Mouse (Mus musculus): Measurements from ENCODE around the gene Tarm1. TPM values are rescaled to one million over a fixed set of nuclear protein-coding genes. Genes with fewer than 3 reads are reported as not detected.

Tarm1 gene
- polyA plus RNA-seq (2014; fragmentation: Nextera tagmentation; extraction: Ambion mirVana): not detected in 2 replicates

DNA sequence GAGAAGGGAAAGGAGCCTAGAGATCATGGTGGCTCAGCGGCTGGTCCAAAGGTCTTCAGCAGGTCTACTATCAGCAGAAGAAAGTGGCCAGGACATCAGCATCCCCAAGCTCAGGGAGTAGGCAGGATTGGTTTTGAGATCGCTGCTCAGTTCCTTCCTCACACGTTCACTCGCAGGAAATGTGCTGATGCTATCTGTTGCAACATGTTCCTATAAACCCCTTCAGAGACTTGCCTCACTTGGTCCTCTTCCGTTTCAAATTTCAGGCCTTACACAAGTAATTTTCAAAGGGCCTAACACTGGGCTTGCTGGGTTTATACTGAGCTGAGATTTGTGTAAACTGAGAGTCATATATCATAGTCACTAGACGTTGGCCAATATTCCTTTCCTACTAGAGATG is at the start of gene Tarm1:
Tarm1 (minus strand) TSS at position 186 of the 400 bp plus-strand sequence.
- no peaks in the 10 kb centered on the region for H3K27me3 ChIP-seq (ENCODE audit: control insufficient read depth, insufficient read depth, low read length)
- no peak within 1 kb of the TSS for H3K4me2 ChIP-seq (ENCODE audit: low read depth, low read length)
- no peak for ATAC-seq (ENCODE audit: low read depth)
- H3K9me3 ChIP-seq (ENCODE audit: control insufficient read depth, low read length): no peaks in the 10 kb centered on the region
- no peak within 1 kb of the TSS for H3K4me3 ChIP-seq (ENCODE audit: low read depth, low read length)
- H3K36me3 ChIP-seq (ENCODE audit: control insufficient read depth, insufficient read depth, low read length): no peaks in the 10 kb centered on the region
- H3K4me1 ChIP-seq (ENCODE audit: control insufficient read depth, insufficient read depth, low read length): no peaks in the 10 kb centered on the region
- H3K9ac ChIP-seq (replicated peaks; ENCODE audit: low read depth, low read length): no peak within 1 kb of the TSS
- no peak within 1 kb of the TSS for H3K27ac ChIP-seq (ENCODE audit: low read depth, low read length)
- WGBS: 90% methylated on average over 6 of the region's 6 CpGs

DNA sequence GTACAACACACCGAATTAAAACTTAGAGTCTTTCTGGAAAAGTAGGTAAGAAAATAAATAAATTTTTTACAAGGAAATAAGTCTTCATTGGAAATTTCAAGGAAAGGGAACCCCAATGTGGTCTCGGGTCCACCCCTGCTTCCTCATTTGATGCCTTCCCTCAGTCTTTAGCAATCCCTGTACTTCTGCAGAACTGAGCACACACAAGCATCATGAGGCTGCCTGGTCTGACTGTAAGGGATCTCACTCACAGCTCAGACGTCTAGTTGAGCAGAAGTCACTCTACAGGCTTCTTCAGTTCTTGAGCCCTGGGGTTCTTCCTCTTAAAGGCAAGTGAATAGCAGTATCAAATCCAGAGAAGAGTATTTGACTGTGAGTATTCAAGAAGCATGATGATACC is 3.5 kb upstream of the Tarm1 start:
- no peak overlapping the region for H3K27ac ChIP-seq (ENCODE audit: low read depth, low read length)
- H3K36me3 ChIP-seq (ENCODE audit: control insufficient read depth, insufficient read depth, low read length): no peaks in the 10 kb centered on the region
- H3K9me3 ChIP-seq (ENCODE audit: control insufficient read depth, low read length): no peaks in the 10 kb centered on the region
- WGBS: 80% methylated on average over 3 of the region's 3 CpGs
- no peak overlapping the region for H3K4me2 ChIP-seq (ENCODE audit: low read depth, low read length)
- H3K4me3 ChIP-seq (ENCODE audit: low read depth, low read length): no peak overlapping the region
- no peak overlapping the region for H3K9ac ChIP-seq (replicated peaks; ENCODE audit: low read depth, low read length)
- no peaks in the 10 kb centered on the region for H3K27me3 ChIP-seq (ENCODE audit: control insufficient read depth, insufficient read depth, low read length)
- H3K4me1 ChIP-seq (ENCODE audit: control insufficient read depth, insufficient read depth, low read length): no peaks in the 10 kb centered on the region
- no peak for ATAC-seq (ENCODE audit: low read depth)

DNA sequence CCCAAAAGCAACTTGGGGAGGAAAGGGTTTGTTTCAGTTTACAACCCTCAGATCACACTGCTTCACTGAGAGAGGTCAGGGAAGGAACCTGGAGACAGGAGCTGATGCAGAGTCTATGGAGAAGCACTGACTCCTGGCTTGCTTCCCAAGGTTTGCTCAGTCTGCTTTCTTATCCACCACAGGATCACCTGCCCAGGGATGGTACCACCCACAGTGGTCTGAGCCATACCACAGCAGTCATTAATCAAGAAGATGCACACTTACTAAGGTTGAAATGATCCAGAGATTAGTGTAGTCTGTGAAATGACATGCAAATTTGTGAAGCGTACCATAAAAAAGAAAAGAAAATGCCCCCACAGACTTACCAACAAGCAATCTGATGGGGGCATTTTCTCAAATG is 2.0 kb downstream of the Tarm1 start:
- H3K9me3 ChIP-seq (ENCODE audit: control insufficient read depth, low read length): no peaks in the 10 kb centered on the region
- no peak overlapping the region for H3K4me2 ChIP-seq (ENCODE audit: low read depth, low read length)
- no peak overlapping the region for H3K4me3 ChIP-seq (ENCODE audit: low read depth, low read length)
- no peaks in the 10 kb centered on the region for H3K36me3 ChIP-seq (ENCODE audit: control insufficient read depth, insufficient read depth, low read length)
- WGBS: 96% methylated on average over 1 of the region's 1 CpGs
- no peak overlapping the region for H3K9ac ChIP-seq (replicated peaks; ENCODE audit: low read depth, low read length)
- H3K27me3 ChIP-seq (ENCODE audit: control insufficient read depth, insufficient read depth, low read length): no peaks in the 10 kb centered on the region
- no peaks in the 10 kb centered on the region for H3K4me1 ChIP-seq (ENCODE audit: control insufficient read depth, insufficient read depth, low read length)
- no peak overlapping the region for H3K27ac ChIP-seq (ENCODE audit: low read depth, low read length)
- no peak for ATAC-seq (ENCODE audit: low read depth)

DNA sequence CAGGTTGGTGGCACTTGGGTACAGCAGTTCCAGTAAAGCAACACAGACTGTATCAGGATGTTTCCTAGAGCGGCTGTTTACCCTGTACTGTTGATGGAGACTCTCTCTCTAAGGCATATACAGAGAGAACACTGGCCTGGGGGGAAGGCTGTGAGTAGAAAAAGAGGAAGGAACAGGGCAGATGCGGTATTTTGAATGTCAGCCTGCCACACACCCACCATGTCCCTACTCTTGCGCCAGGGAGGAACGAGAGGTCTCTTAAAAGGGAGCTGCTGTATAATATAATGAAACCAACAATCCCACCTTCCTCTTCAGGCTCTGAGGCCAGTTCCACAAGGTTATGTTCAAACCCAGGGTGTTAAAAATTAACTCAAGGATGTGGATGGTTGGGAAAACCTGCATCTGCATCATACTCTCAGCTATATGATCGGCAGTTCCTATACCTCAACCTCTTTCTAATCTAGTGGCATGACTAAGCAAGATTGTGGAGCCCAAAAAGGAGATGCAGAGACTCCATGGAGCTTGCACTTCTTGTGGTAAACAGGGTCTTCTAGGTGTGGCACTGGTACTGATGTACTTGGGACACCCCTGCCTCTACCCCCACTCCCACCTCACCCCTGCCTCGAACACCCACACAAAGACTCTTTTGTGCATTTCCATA is 20.3 kb downstream of the Tarm1 start:
- no peak for ATAC-seq (ENCODE audit: low read depth)
- Histone ChIP-seq H3K27ac (ENCODE audit: low read depth, low read length) (no peak overlapping the region), H3K36me3 (ENCODE audit: control insufficient read depth, insufficient read depth, low read length) (no peaks in the 10 kb centered on the region), H3K4me2 (ENCODE audit: low read depth, low read length) (no peak overlapping the region), H3K9ac (replicated peaks; ENCODE audit: low read depth, low read length) (no peak overlapping the region), H3K9me3 (ENCODE audit: control insufficient read depth, low read length) (no peaks in the 10 kb centered on the region), H3K4me1 (ENCODE audit: control insufficient read depth, insufficient read depth, low read length) (no peaks in the 10 kb centered on the region), H3K27me3 (ENCODE audit: control insufficient read depth, insufficient read depth, low read length) (no peaks in the 10 kb centered on the region), H3K4me3 (ENCODE audit: low read depth, low read length) (no peak overlapping the region)
- 95% methylated on average over 6 of the region's 6 CpGs for WGBS

DNA sequence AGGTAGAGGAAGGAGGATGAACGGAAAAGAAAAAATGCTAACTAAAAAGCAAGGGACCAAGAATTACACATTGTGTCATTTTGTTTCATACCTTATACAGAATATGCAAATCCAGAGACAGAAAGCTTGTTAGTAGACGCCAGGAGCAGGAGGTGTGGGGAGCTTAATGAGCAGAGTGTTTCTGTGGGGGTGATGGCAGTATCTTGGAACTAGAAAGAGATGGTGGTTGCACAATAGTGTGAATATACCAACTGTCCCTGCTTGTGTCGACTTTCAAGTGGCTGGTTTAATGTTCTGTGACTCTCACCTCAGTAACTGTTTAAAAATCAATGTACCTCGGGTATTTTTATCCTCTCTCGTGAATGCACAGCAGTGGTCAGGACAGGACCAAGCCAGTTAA is 25.7 kb downstream of the Tarm1 start:
- Histone ChIP-seq H3K4me1 (ENCODE audit: control insufficient read depth, insufficient read depth, low read length) (no peaks in the 10 kb centered on the region), H3K4me2 (ENCODE audit: low read depth, low read length) (no peak overlapping the region), H3K9ac (replicated peaks; ENCODE audit: low read depth, low read length) (no peak overlapping the region), H3K4me3 (ENCODE audit: low read depth, low read length) (no peak overlapping the region), H3K9me3 (ENCODE audit: control insufficient read depth, low read length) (no peaks in the 10 kb centered on the region), H3K36me3 (ENCODE audit: control insufficient read depth, insufficient read depth, low read length) (no peaks in the 10 kb centered on the region), H3K27me3 (ENCODE audit: control insufficient read depth, insufficient read depth, low read length) (no peaks in the 10 kb centered on the region), H3K27ac (ENCODE audit: low read depth, low read length) (no peak overlapping the region)
- no peak for ATAC-seq (ENCODE audit: low read depth)
- 80% methylated on average over 5 of the region's 5 CpGs for WGBS

DNA sequence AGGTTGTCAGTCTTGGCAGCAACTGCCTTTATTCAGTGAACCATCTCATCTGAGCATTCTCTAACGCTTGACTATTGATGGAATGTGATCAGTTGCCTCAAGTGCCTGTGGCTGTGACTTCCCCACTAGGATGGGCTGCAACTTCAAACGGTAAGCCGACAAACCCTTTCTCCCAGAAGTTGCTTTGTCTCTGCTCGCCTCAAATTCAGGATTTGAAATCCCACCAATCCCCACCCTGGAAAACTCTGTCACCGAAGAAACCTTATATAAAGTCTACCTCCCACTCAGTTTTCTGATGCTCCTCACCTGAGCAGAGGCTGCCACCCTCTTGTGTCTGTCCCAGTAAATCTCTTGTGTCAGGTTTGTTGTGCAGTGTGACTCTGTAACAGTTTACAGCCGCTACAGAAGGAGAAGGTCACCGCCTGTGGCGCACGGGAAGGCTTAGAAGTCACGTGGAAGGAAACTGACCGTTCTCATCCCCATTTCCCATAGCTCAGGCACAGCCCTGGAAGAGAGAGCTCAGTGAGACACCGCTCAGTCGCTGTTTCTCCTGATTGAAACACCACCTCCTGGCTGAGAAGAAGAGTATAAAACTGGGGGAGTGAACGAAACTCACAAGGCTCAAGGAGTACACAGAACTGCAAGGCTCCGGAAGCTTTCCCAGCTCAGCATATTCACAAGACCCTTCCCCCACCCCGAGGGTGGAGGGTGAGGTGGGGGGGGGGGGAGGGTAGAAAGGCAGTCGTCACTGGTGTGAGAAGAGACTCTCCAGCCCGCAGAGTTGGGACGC is 27.9 kb downstream of the Tarm1 start:
- no peak; the same call in 1 of the 2 replicates for ATAC-seq (ENCODE audit: low read depth)
- peak overlapping the region; percentile 19 for H3K4me2 ChIP-seq (ENCODE audit: low read depth, low read length)
- no peaks in the 10 kb centered on the region for H3K36me3 ChIP-seq (ENCODE audit: control insufficient read depth, insufficient read depth, low read length)
- no peak overlapping the region for H3K4me3 ChIP-seq (ENCODE audit: low read depth, low read length)
- WGBS: 6% methylated on average over 19 of the region's 19 CpGs
- no peaks in the 10 kb centered on the region for H3K27me3 ChIP-seq (ENCODE audit: control insufficient read depth, insufficient read depth, low read length)
- no peaks in the 10 kb centered on the region for H3K9me3 ChIP-seq (ENCODE audit: control insufficient read depth, low read length)
- no peak overlapping the region for H3K9ac ChIP-seq (replicated peaks; ENCODE audit: low read depth, low read length)
- H3K4me1 ChIP-seq (ENCODE audit: control insufficient read depth, insufficient read depth, low read length): no peaks in the 10 kb centered on the region
- H3K27ac ChIP-seq (ENCODE audit: low read depth, low read length): no peak overlapping the region

DNA sequence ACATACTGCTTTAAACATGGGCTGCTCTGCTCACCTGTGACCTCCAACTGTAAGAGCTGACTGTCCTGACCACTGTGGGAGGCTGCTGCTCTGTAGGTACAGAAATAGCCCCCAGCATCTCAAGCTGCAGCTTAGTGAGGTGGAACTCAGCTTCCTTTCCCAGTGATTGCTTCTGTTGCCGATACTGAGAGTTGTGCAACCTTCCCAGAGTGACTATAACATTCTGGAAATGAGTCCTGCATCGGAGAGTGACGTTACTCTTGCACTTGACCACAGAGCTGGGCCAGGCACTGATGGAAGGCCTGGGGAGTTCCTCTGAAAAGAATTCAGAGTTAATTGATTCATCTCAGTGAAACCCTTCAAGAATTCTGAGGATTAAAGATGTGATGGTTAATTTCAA is 29.6 kb downstream of the Tarm1 start:
- Histone ChIP-seq H3K27me3 (ENCODE audit: control insufficient read depth, insufficient read depth, low read length) (no peaks in the 10 kb centered on the region), H3K9me3 (ENCODE audit: control insufficient read depth, low read length) (no peaks in the 10 kb centered on the region), H3K9ac (replicated peaks; ENCODE audit: low read depth, low read length) (no peak overlapping the region), H3K4me2 (ENCODE audit: low read depth, low read length) (no peak overlapping the region), H3K36me3 (ENCODE audit: control insufficient read depth, insufficient read depth, low read length) (no peaks in the 10 kb centered on the region), H3K27ac (ENCODE audit: low read depth, low read length) (no peak overlapping the region), H3K4me3 (ENCODE audit: low read depth, low read length) (no peak overlapping the region), H3K4me1 (ENCODE audit: control insufficient read depth, insufficient read depth, low read length) (no peaks in the 10 kb centered on the region)
- ATAC-seq (ENCODE audit: low read depth): no peak
- WGBS: 86% methylated on average over 3 of the region's 3 CpGs

DNA sequence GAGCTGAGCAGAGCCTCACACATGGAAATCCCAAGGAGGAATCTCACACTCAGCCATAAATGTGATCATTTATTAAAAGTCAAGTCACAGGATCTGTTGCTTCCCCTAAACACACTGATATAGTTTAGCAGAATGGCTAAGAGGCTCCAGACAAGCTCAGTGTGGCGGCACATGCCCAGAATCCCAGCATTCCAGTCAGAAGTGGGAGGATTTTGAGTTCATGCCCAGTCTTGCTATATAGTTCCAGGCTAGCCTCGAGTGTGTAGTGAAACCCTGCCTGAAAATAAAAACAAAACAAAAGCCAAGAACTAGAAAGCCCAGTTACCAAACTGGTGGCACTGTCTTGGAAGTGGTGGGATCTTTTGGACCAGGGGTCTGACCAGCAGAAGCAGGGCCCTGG is 33.8 kb downstream of the Tarm1 start:
- H3K9me3 ChIP-seq (ENCODE audit: control insufficient read depth, low read length): no peaks in the 10 kb centered on the region
- 77% methylated on average over 2 of the region's 2 CpGs for WGBS
- H3K4me2 ChIP-seq (ENCODE audit: low read depth, low read length): no peak overlapping the region
- H3K27ac ChIP-seq (ENCODE audit: low read depth, low read length): no peak overlapping the region
- no peak overlapping the region for H3K9ac ChIP-seq (replicated peaks; ENCODE audit: low read depth, low read length)
- H3K36me3 ChIP-seq (ENCODE audit: control insufficient read depth, insufficient read depth, low read length): no peaks in the 10 kb centered on the region
- no peak for ATAC-seq (ENCODE audit: low read depth)
- no peaks in the 10 kb centered on the region for H3K27me3 ChIP-seq (ENCODE audit: control insufficient read depth, insufficient read depth, low read length)
- no peaks in the 10 kb centered on the region for H3K4me1 ChIP-seq (ENCODE audit: control insufficient read depth, insufficient read depth, low read length)
- H3K4me3 ChIP-seq (ENCODE audit: low read depth, low read length): no peak overlapping the region

DNA sequence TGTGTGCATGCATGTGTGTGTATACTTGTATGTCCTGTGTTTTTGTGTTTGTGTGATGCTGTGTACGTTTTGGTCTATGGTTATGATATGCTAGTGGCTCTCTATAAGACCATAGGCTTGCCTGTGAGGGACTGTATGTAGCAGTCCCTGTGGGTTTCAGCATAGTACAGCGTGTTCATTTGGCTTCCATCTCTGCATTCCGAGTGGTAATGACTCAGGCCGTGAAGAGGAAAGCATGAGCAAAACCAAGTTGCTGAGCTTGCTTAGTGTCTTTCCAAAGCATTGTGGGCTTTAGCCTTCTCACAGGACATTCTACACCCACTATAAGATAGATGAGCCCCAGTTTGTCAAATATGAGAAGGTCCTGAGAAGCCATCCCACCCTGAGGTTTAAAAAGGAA is 39.1 kb downstream of the Tarm1 start:
- no peaks in the 10 kb centered on the region for H3K27me3 ChIP-seq (ENCODE audit: control insufficient read depth, insufficient read depth, low read length)
- H3K4me2 ChIP-seq (ENCODE audit: low read depth, low read length): no peak overlapping the region
- no peak for ATAC-seq (ENCODE audit: low read depth)
- H3K27ac ChIP-seq (ENCODE audit: low read depth, low read length): no peak overlapping the region
- H3K9ac ChIP-seq (replicated peaks; ENCODE audit: low read depth, low read length): no peak overlapping the region
- H3K4me3 ChIP-seq (ENCODE audit: low read depth, low read length): no peak overlapping the region
- no peaks in the 10 kb centered on the region for H3K9me3 ChIP-seq (ENCODE audit: control insufficient read depth, low read length)
- WGBS: 91% methylated on average over 4 of the region's 4 CpGs
- no peaks in the 10 kb centered on the region for H3K36me3 ChIP-seq (ENCODE audit: control insufficient read depth, insufficient read depth, low read length)
- H3K4me1 ChIP-seq (ENCODE audit: control insufficient read depth, insufficient read depth, low read length): no peaks in the 10 kb centered on the region
